Mouse (Mus musculus): ENCODE data around the gene Ptdss2. TPM values are rescaled to one million over a fixed set of nuclear protein-coding genes. Genes with fewer than 3 reads are reported as not detected.

Gene Ptdss2
- polyA plus RNA-seq, 2 experiments: 72.8 to 111 TPM

GRCm38 (mm10) chr7:141195754-141196153 lies 73.6 kb downstream of the Ptdss2 start:
- ATAC-seq (ENCODE audit: insufficient read depth) (no peak), DNase-seq (ENCODE audit: low read depth in 3 of 3, low spot score in 3 of 3) (no peak)
- no peaks in the 10 kb centered on the region for H3K27me3 ChIP-seq (ENCODE audit: control insufficient read depth, insufficient read depth, low read length)
- no peak for TF ChIP-seq CTCF (IDR thresholded peaks at IDR 0.05; ENCODE audit: low read depth)
- no peak for TF ChIP-seq EP300 (IDR thresholded peaks at IDR 0.05; ENCODE audit: low read depth)
- peaks cover 17% of the 10 kb centered on the region for H3K36me3 ChIP-seq (replicated peaks; ENCODE audit: control insufficient read depth, insufficient read depth, low read depth)
- H3K9me3 ChIP-seq (ENCODE audit: control insufficient read depth, low read length): no peaks in the 10 kb centered on the region
- peaks cover 50 to 55% of the 10 kb centered on the region in 2 experiments for H3K4me1 ChIP-seq (replicated peaks; ENCODE audit: control insufficient read depth in 2 of 2, insufficient read depth in 2 of 2, low read length in 1 of 2)
- peak overlapping the region; percentile 56 for H3K9ac ChIP-seq (replicated peaks)
- H3K4me3 ChIP-seq (ENCODE audit: insufficient read depth in 1 of 2, low read depth in 2 of 2, low read length in 2 of 2): no peak overlapping the region
- WGBS (ENCODE audit: insufficient replicate concordance): 83% methylated on average over 2 of the region's 2 CpGs
- H3K4me2 ChIP-seq (ENCODE audit: low read depth): peak overlapping the region; percentile 90
- H3K27ac ChIP-seq: peak overlapping the region; percentile 65

GRCm38 (mm10) chr7:141196619-141197282 lies 74.6 kb downstream of the Ptdss2 start:
- no peak for ATAC-seq (ENCODE audit: insufficient read depth)
- peak; percentile 44 to 55 (median 48) for DNase-seq (ENCODE audit: low read depth in 3 of 3, low spot score in 3 of 3)
- peaks cover 7% of the 10 kb centered on the region for H3K36me3 ChIP-seq (replicated peaks; ENCODE audit: control insufficient read depth, insufficient read depth, low read depth)
- H3K27me3 ChIP-seq (ENCODE audit: control insufficient read depth, insufficient read depth, low read length): no peaks in the 10 kb centered on the region
- peak overlapping the region; percentile 78 for H3K4me2 ChIP-seq (ENCODE audit: low read depth)
- TF ChIP-seq CTCF (IDR thresholded peaks at IDR 0.05; ENCODE audit: low read depth) (no peak), EP300 (IDR thresholded peaks at IDR 0.05; ENCODE audit: low read depth) (peak; percentile 31; the same call in 1 of the 2 replicates)
- peaks cover 50 to 55% of the 10 kb centered on the region in 2 experiments for H3K4me1 ChIP-seq (replicated peaks; ENCODE audit: control insufficient read depth in 2 of 2, insufficient read depth in 2 of 2, low read length in 1 of 2)
- 54% methylated on average over 8 of the region's 8 CpGs for WGBS (ENCODE audit: insufficient replicate concordance)
- H3K27ac ChIP-seq: peak overlapping the region; percentile 65
- no peaks in the 10 kb centered on the region for H3K9me3 ChIP-seq (ENCODE audit: control insufficient read depth, low read length)
- H3K9ac ChIP-seq (replicated peaks): peak overlapping the region; percentile 56
- peak overlapping the region; percentile 31 to 34 for H3K4me3 ChIP-seq (ENCODE audit: insufficient read depth in 1 of 2, low read depth in 2 of 2, low read length in 2 of 2)

- H3K4me1 ChIP-seq (replicated peaks; ENCODE audit: control insufficient read depth in 2 of 2, insufficient read depth in 2 of 2, low read length in 1 of 2): peaks cover 49 to 50% of the 10 kb centered on the region in 2 experiments
- no peak for ATAC-seq (ENCODE audit: insufficient read depth)
- H3K27ac ChIP-seq: no peak overlapping the region
- 93% methylated on average over 4 of the region's 4 CpGs for WGBS (ENCODE audit: insufficient replicate concordance)
- H3K27me3 ChIP-seq (ENCODE audit: control insufficient read depth, insufficient read depth, low read length): no peaks in the 10 kb centered on the region
- 0 out of 4 replicates have a peak overlapping the region, but pooled peaks of 1 of the 2 experiments have one; percentile 3 for H3K4me3 ChIP-seq (ENCODE audit: insufficient read depth in 1 of 2, low read depth in 2 of 2, low read length in 2 of 2)
- no peaks in the 10 kb centered on the region for H3K36me3 ChIP-seq (replicated peaks; ENCODE audit: control insufficient read depth, insufficient read depth, low read depth)
- H3K9ac ChIP-seq (replicated peaks): no peak overlapping the region
- no peak for DNase-seq (ENCODE audit: low read depth in 3 of 3, low spot score in 3 of 3)
- TF ChIP-seq EP300 (IDR thresholded peaks at IDR 0.05; ENCODE audit: low read depth) (no peak), CTCF (IDR thresholded peaks at IDR 0.05; ENCODE audit: low read depth) (no peak)
- H3K9me3 ChIP-seq (ENCODE audit: control insufficient read depth, low read length): no peaks in the 10 kb centered on the region
- peak overlapping the region; percentile 78 for H3K4me2 ChIP-seq (ENCODE audit: low read depth)
Observed at GRCm38 (mm10) chr7:141198121-141198520, 75.9 kb downstream of the Ptdss2 start.

- TF ChIP-seq EP300 (IDR thresholded peaks at IDR 0.05; ENCODE audit: low read depth) (no peak), CTCF (IDR thresholded peaks at IDR 0.05; ENCODE audit: low read depth) (no peak)
- Histone ChIP-seq H3K27me3 (ENCODE audit: control insufficient read depth, insufficient read depth, low read length) (no peaks in the 10 kb centered on the region), H3K9me3 (ENCODE audit: control insufficient read depth, low read length) (no peaks in the 10 kb centered on the region), H3K4me2 (ENCODE audit: low read depth) (no peak overlapping the region), H3K36me3 (replicated peaks; ENCODE audit: control insufficient read depth, insufficient read depth, low read depth) (no peaks in the 10 kb centered on the region), H3K4me3 (ENCODE audit: insufficient read depth in 1 of 2, low read depth in 2 of 2, low read length in 2 of 2) (no peak overlapping the region), H3K9ac (replicated peaks) (no peak overlapping the region; the same call in 1 of the 2 replicates), H3K4me1 (replicated peaks; ENCODE audit: control insufficient read depth in 2 of 2, insufficient read depth in 2 of 2, low read length in 1 of 2) (peaks cover 37 to 40% of the 10 kb centered on the region in 2 experiments), H3K27ac (peak overlapping the region; percentile 7)
- ATAC-seq (ENCODE audit: insufficient read depth): no peak
- WGBS (ENCODE audit: insufficient replicate concordance): 52% methylated on average over 3 of the region's 3 CpGs
- DNase-seq (ENCODE audit: low read depth in 3 of 3, low spot score in 3 of 3): no peak
Observed at GRCm38 (mm10) chr7:141204546-141204945, 82.4 kb downstream of the Ptdss2 start.

GRCm38 (mm10) chr7:141205504-141205903 lies 83.3 kb downstream of the Ptdss2 start:
- Histone ChIP-seq H3K27ac (peak overlapping the region; percentile 10), H3K9ac (replicated peaks) (no peak overlapping the region), H3K4me3 (ENCODE audit: insufficient read depth in 1 of 2, low read depth in 2 of 2, low read length in 2 of 2) (no peak overlapping the region), H3K4me1 (replicated peaks; ENCODE audit: control insufficient read depth in 2 of 2, insufficient read depth in 2 of 2, low read length in 1 of 2) (peaks cover 41 to 46% of the 10 kb centered on the region in 2 experiments), H3K9me3 (ENCODE audit: control insufficient read depth, low read length) (no peaks in the 10 kb centered on the region), H3K36me3 (replicated peaks; ENCODE audit: control insufficient read depth, insufficient read depth, low read depth) (no peaks in the 10 kb centered on the region), H3K27me3 (ENCODE audit: control insufficient read depth, insufficient read depth, low read length) (no peaks in the 10 kb centered on the region), H3K4me2 (ENCODE audit: low read depth) (no peak overlapping the region)
- ATAC-seq (ENCODE audit: insufficient read depth) (no peak), DNase-seq (ENCODE audit: low read depth in 3 of 3, low spot score in 3 of 3) (no peak)
- 86% methylated on average over 5 of the region's 5 CpGs for WGBS (ENCODE audit: insufficient replicate concordance)
- TF ChIP-seq CTCF (IDR thresholded peaks at IDR 0.05; ENCODE audit: low read depth): no peak
- TF ChIP-seq EP300 (IDR thresholded peaks at IDR 0.05; ENCODE audit: low read depth): no peak
